Mouse (Mus musculus) megakaryocyte progenitor cell, adult 5-6 weeks (primary cell): ENCODE results near the gene Srgap3. TPM values are rescaled to one million over a fixed set of nuclear protein-coding genes. Genes with fewer than 3 reads are reported as not detected.
"Not testable (repeated sequence)": the region's sequence is repeated elsewhere in the genome, so short reads cannot be mapped to it uniquely, and the experiment has no call there.

Experiments used
- ATAC-seq: replicated peaks from 2 replicates; pipeline ENCODE4 v1.8.0; 2016; ENCODE audit warnings: mild to moderate bottlenecking, moderate TSS enrichment, inconsistent platforms; ENCODE audit not compliant: poor library complexity
- total RNA-seq, 2 experiments: library from RNA; stranded (forward) in 1 of 2; stranded (reverse) in 1 of 2; fragments of 157-497, 149-512 nt in 1 of 2; fragments of 200-1000 nt in 1 of 2; gene quantifications; 2 replicates each; pipeline versions ENCODE4 v1.2.3 to v1.2.4; 2015 to 2017

The Srgap3 gene
- total RNA-seq, 2 experiments from 2014 or later: 0.79 to 2.5 TPM

DNA sequence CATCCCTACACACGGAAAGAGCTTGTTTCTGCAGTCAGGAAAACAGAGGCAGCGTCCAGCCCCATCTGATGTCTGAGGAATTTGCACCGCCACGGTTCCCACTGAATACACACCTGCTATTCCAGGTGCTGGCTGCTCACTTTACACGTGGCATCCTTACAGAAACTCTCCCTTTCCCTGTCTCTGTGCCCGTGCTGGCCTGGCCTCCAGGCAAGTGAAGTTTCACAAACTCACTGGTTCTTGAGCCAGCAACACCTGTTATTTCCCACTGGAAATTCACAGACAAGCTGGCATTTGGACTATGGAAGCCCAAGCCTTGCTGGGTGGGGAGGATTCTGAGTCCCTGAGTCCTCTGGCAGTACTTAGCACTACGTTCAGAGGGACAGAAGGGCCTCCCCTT lies 84.6 kb downstream of the Srgap3 start:
- ATAC-seq: no peak

DNA sequence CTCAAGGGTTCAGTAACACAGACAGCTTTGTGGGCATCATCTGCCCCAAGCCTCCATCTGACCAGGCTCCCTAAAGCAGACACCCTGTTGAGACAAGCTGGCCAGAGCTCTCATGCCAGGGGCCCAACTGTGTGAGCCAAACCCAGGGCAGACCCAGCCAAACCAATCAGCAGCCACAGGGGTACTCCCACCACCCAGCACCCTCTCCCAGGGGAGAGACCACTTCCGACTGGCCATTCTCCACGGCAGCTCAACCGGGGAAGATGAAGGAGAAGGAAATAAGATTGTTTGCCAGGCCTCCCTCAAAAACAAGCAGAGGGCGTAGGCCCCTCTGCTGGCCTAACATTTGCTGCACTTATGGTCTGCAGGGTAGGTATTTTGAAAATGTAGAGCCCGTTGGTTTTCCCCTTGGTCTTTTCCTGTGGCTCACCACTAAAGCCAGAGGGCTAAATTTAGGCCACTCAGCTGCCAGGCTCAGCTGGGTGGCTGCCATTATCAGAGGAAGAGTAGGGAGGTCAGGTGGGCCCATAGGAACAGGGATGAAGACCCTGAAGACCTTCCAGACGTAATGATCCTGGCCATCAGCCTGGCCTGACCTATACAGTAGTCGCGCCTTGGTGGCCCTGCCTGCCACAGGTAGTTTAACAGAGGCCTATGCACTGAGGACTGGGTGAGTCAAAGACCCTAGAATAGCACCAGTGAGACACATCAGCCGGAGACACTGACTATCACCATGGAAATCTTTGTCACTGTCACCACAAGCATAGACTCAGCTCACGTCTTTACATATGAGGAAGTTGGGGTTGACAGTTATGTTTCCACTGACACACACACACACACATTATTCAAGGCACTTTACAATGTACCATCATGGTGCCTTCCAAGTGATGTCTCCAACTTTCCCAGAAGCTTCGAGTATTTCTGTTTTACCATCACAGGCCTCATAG lies 85.4 kb downstream of the Srgap3 start:
- peak; percentile 89 for ATAC-seq

DNA sequence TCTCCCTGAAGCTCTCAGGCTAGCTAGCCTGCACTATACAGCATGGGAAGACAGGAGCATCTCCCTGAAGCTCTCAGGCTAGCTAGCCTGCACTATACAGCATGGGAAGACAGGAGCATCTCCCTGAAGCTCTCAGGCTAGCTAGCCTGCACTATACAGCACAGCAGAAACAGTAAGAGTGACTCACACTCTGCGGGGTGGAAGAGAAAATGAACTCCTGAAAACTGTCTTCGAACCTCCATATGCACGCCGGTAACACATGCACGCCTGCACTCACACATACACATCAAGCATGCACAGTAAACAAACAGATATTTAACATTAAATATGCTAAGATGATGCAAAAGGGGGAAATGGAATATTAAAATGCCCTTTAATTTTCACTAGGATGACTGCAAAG lies 86.8 kb downstream of the Srgap3 start:
- not testable (repeated sequence) for ATAC-seq

DNA sequence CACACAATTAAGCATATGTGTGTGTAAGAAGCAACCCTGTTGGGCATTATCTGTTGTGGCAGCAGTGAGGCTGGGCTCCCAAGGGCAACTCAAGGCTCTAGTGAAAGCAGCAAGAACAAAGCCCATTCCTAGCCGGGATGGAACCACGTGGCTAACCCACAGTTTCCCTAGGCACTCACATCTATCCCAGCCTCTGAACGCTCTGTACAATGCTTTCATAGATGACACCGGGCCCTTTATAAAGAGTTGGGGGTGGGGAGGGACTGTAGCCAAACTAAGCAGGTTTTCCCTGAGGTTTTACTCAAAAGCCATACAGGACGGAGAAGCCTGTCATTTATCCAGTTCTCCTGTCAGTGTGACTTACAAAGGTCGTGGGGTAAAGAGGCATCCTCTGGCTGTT lies 90.0 kb downstream of the Srgap3 start:
- no peak for ATAC-seq

DNA sequence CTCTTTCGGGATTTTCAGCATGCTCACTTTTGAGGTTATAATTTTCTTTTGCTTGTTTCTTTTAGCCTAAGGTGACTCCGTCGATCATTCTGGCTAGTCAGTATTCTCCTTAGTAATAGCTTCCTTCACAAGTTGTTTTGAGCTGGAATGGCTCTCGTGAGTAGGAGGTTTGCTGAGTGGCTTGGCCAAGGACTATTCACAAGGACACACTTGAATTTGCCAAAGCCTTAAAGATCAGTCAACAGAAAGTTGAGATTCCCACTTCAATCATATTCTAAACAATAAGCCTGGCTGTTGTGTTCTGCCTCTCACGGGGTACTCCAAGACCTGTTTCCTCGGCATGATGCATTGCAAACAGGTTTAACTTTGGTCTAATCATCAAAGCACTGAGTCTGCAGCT lies 91.9 kb downstream of the Srgap3 start:
- ATAC-seq: no peak

DNA sequence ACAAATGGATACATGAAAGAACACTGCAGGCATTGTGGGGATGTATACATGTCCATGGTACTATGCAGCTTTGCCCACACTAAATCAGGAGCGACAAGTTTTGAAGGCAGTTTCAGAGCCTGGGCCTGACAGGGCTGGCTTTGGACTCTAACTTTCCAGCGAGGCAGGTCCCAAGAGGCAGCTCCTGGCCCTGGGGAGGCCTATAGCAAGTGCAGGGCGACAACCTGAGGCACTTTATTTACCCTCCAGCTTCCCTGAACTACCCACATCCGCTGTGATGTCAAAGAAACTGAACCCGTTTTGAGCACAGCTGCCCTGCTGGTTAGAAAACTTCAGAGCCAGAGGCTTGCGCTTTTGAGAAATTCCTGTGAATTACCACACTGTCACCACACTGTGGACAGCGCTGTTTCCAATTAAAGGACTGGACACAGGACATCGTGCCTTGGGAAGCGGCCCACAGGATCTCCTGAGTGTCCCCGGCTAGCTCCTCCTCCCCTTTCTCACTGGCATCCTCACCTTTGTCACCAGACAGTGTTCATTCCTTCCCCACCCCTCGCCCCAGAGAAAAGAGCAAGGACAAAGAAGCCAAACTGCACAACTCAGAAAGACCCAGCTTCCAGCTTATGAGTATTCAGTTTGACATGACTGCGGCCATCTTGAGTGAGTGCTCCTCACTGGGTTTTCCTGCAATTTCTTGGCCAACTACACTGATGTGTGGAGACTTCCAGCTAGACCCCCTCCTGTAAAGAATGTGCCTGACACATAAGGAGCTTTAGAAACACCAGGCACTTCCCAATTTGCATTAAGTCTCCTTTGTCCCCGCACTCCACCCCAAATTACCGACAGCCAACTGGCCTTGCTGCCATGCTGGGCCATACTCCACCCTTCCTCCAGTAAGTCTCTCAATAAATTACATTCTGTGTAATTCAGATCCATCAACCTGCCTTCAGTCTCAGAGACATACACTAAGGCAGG lies 94.5 kb downstream of the Srgap3 start:
- 0 out of 2 replicates have a peak, but pooled peaks have one; percentile 29 for ATAC-seq

DNA sequence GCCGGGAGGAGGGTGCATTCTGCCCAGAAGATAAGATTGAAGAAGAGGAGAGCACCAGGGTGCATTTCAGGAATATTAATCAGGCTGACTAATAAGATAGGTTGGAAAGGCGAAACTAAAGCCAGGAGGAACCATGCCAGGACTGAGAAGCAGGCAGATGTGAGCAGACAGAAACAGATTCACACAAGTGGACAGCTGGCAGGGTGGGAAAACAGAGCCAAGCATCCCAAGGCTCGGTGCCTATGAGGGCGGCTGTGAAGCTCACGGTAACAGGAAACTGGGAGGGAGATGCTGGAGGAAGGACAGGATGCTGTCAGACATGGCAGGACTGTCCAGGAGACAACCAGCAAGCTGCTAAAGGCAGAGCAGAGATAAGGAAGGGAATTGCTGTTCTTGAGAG lies 96.3 kb downstream of the Srgap3 start:
- ATAC-seq: no peak

DNA sequence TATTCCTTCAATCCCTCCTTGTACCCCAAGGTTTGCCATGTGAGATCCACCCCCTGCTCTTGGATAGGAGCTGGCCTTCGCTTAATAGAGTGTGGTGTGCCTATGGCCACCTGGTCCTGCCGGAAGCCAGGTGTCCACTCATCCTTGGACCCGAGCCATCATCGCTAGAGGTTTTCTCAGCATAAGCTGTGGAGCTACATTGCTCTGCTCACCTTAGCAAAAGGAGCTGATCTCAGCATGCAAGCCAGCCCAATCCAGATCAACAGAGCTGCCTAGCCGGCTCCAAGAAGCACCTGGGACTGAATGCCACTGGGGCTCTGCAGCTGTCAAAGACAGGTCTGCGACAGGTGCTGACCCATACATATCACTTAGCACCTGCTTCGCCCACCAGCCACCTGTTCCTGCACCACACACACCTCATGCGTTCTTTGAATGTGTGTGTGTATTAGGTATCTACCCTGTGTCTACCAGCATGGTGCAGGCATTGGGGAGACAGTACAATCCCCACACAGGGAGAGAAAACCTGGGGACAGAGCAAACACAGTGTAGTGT lies 98.4 kb downstream of the Srgap3 start:
- ATAC-seq: no peak

DNA sequence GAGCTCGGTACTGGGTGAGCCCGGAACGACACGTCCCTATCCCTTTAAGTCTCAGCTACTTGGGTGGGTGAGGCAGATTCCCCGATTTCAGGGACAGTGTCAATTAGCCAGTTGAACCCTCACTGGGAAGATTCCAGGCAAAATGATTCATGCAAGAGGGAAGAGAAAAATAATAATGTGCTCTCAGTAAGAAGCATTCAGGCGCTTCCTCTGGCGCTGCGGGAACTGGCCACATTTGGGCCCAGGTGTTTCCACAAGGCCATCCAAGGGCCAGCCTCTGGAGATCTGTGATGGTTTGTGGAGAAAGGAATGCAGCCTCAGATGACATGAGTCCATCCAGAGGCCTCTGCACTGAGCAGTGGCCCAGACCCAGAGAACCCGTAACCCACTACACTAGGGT lies 100.2 kb downstream of the Srgap3 start:
- no peak for ATAC-seq

DNA sequence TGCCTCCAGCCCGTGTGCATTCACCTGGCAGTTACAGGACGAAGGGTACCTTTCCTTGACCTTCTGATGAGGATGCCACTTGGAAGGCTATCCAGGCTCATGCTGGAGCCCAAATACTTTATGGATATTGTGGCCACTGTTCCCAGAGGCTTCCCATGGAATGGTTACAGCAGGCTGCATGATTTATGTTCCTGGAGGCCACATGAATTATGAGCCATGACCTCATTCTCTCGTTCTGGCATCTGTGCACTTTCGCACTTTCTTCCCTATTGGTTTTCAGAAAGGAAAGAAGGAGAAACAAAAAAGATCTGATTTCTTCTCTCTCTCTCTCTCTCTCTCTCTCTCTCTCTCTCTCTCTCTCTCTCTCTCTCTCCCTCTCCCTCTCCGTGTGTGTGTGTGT lies 104.6 kb downstream of the Srgap3 start:
- no peak for ATAC-seq

DNA sequence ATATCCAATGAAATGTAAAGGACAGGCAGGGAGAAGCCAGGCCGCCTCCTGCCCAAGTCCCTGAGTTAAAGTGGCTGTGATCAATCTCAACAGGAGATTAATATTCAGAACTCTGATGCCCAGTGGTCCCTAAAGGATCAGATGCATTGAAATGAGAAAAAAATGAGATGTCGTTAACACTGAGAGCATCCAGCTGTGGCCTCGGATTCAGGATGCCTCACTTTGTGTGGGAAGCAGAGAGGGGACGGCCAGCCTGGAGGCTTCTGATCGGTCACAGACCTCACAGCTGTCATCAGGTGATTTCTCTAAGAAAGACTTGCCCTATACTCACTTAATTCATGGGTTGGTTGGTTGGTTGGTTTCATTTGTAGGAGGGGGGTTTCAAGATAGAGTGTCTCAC lies 106.7 kb downstream of the Srgap3 start:
- ATAC-seq: no peak

DNA sequence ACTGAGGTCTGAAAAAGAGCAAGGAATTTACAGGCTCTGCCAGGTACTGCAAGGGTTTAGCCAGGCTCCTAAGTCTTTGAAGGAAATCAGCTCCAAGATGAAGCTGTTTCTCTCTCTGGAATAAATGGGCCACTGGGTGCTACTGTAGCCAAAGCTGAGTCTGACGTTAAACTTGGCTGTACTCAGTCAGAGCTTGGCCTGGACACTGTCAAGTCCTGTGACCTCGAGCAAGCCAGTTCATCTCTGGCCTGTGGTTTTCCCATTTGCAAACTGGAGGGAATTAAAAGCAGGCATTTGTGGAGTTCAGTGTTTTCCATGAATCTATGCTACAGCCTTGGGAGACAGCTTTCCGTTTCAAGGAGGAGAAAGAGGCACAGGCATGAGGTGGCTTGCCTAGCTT lies 107.7 kb downstream of the Srgap3 start:
- ATAC-seq: no peak

DNA sequence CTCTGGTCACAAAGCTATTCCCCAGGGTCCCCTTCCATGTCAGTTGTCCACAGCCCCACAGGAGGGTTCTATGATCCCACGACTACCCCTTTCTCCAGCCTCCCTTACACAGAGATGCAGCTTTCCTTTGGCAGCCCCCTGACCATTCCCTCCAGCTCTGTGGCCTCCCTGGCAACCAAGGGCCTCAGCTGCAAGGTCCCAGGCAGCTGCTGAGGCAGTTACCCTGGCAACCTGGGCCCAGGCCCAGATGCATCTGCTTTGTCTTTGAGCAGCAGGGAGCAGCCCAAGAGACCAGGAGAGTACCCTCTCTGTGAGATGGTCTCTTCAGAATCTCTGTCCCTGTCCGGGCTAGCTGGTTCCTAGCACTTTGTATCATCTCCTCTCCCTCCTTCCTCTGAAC lies 108.2 kb downstream of the Srgap3 start:
- no peak for ATAC-seq

DNA sequence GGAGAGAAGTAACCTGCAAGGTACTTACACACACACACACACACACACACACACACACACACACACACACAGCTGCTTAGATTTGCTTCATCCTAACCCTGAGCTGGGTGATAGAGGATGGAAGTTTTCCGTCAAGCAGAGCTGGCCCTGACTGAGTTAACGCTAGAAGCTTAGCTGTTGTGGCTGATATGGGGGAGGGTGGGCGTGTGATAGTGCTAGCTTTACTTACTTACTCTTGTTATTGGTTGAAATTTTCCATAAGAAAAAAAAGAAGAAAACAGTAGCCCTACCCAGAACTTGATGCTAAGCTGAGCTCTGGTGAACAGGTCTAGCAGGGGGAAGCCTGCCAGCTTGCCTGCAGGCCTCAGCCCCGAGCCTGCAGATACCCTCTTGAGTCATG lies 110.4 kb downstream of the Srgap3 start:
- peak; percentile 55; the same call in 1 of the 2 replicates for ATAC-seq

DNA sequence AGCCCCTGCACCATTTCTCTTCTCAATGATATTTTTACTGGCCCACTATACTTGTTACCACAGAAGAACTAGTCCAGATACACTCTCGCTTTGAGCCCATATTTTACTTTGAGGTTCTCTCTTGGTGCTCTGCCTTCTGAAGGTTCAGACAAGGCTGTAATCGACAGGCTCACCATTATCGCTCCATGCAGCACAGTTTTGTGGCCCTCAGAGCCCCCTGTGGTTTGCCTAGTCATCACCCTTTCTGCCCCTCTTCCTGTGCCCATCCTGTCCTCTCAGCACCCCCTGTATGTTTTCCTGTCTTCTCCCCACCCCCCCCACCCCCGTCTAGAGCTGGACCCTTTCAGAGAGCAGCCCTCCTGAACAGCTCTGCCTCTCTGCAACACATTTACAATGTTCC lies 111.7 kb downstream of the Srgap3 start:
- peak; percentile 59 for ATAC-seq

DNA sequence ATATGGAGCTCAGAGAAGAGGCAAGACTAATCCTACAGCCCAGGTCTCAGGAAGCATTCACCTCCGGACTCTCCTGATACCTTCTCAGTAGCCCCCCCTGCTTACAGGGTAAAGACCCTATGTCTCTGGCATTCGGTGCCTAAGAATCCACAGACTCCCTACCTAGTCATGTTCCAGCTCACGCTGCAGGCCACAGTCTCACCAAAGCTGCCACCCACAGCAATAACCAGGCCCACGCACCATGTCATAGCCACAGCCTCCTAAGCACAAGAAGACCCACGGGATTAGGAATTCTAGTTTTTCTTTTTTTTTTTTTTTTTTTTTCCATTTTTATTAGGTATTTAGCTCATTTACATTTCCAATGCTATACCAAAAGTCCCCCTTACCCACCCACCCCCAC lies 112.6 kb downstream of the Srgap3 start:
- ATAC-seq: no peak

DNA sequence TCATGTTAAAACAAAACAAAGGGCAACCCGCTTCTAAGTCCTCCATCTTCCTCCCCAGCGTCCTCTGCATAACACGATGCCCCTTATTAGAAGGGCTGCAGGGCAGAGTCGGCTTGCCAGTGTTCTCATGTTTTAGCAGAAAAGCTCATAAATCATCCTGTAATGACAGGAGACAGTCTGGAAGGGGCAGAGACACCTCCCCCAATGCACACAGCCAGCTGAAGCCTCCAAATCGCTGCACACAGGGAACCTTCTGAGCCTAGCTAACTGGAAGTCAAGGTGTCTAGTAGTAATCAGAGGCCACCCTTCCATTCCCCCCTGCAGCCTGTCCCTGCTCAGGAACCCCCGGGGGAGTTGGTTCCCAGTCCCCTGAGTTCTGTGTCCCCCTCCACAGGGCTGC lies 113.3 kb downstream of the Srgap3 start:
- ATAC-seq: no peak

DNA sequence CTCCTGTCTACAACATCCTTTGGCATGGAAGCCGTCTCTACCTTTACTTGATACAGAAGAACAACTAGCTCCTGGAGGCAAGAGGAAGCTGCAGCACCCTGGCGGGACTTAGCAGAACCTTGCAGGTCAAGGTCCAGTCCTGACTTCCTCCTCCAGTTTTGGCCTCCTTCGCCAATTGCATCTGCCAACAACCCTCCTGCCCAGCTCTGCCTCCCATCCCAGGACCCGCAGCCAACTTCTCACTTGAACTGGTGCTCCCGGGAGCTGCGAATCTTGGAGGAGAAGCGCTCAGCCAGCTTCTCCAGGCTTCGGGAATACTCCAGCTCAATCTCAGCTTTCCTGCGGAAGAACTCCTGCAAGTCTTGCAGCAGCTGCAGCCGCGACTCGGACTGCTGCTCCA lies 117.9 kb downstream of the Srgap3 start:
- ATAC-seq: no peak

DNA sequence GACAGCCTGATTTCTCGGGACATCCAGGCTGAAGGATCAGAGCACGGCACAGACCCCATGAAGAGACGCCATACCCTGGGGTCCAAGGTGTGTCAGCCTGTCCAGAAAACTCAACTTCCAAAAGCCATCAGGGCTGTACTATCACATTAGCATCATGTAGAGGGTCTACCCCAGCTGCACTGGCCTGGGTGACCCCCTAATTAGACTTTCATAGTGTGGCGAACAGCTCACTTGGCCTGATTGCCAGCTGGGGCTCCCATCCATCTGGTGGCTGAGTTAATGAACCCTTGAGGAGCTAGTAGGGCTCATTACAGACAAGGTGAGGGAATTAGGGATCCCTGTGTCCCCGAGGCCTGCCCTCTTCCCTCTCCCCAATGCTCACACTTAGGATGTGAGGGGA lies 118.6 kb downstream of the Srgap3 start:
- no peak for ATAC-seq

DNA sequence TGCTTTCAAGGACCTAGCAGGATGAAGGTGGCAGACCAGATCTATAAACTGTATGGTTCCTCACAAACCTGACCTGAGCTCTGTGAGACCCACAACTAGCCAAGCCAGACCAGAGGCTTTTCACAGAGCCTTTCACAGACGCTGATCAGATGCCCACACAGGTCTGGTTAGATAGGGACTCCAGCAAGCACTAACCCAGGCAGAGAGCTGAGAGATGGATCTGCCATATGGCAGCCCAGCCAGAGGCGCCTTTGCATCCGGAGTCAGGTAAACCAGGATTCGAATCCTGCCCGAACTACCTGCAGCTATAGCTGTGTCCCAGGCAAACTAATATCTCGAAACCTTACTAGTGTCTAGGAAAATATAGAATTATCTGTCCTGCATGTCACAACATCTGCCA lies 121.4 kb downstream of the Srgap3 start:
- ATAC-seq: no peak

DNA sequence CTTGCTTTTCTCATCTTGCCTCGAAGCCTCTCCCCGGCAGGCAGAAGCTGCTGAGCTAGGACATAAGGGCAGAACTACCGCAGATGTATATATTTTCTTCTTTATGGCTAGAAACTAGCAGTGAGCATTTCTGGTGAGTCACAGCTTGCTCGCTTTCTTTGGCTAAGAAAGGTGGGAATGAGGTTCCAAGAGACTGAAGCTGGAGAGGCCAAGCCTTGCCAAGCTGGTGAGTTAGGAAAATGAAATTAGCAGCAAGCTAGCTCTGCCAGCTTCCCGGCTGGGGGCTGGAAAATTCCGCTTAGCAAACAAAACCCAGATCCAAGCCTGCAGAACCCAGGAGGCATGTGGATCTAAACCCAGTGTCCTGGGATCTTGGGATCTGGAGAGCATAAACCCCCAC lies 124.0 kb downstream of the Srgap3 start:
- ATAC-seq: no peak
